35 mouse cellular contexts compared by ENCODE assay signal in the genomic region with DNA sequence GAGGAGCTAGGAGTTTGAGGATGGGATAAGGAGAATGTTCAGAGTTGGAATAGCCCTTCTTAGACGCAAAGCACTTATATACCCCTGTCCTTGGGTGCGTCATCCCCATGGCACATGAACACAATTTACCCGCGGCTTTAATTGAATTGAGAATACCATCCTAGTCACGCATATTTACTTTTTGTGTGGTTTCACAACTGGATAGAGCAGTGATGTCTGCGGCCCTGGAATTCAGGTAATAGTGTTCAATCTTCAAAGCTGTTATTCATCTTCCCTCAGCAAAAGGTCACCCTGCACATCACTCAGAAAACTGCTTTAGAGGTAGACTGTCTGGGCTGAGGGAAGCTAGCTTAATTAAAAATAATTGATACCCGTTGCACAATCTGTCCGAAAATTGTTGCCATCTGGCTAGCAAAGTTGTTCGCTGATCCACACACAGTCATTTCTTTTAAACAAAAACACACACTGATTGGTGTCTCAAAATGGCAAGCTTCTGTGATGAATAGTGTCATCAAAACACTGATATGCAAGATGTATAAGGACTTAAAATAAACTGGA. TPM values are rescaled to one million over a fixed set of nuclear protein-coding genes. Genes with fewer than 3 reads are reported as not detected.
DNase-seq lines count a peak whose midpoint lies in the region; ATAC-seq lines count a peak whose summit lies in the region.
"Had no signal": no experiment of that assay in that cellular context is flagged by ENCODE, and none has a peak within 500 bp of the region (broad histone marks: within the 10 kb centered on the region; RNA-seq: fewer than 3 reads in every experiment).

A gene (minus strand): TSS at position 51 of the 558 bp plus-strand sequence.

- no peaks in the 10 kb centered on the region for H3K9me3 ChIP-seq in embryonic facial prominence, embryonic 11.5 days (replicated peaks; ENCODE audit: control insufficient read depth, low read length)
- H3K9me3 ChIP-seq: heart, embryonic 13.5 days; limb, embryonic 12.5 days; stomach, embryonic 15.5 days had no signal

- H3K36me3 ChIP-seq in embryonic facial prominence, embryonic 11.5 days (replicated peaks; ENCODE audit: control insufficient read depth, insufficient read depth, low read depth, low read length): no peaks in the 10 kb centered on the region
- H3K36me3 ChIP-seq: G1E; heart, embryonic 13.5 days; limb, embryonic 12.5 days; stomach, embryonic 15.5 days had no signal

- H3K27ac ChIP-seq in embryonic facial prominence, embryonic 11.5 days (replicated peaks; ENCODE audit: low read depth, low read length): no peak within 1 kb of the TSS
- H3K27ac ChIP-seq: heart, adult 2 months; heart, embryonic 13.5 days; hindbrain, postnatal 0 days; layer of hippocampus, adult 2 months; limb, embryonic 12.5 days; stomach, embryonic 15.5 days had no signal

- no peak within 1 kb of the TSS for H3K4me2 ChIP-seq in embryonic facial prominence, embryonic 11.5 days (ENCODE audit: low read depth, low read length)
- H3K4me2 ChIP-seq: heart, embryonic 13.5 days; limb, embryonic 12.5 days; liver, embryonic 11.5 days; midbrain, embryonic 11.5 days; stomach, embryonic 15.5 days had no signal

- ATAC-seq in embryonic facial prominence, embryonic 11.5 days (replicated peaks; ENCODE audit: insufficient number of reproducible peaks, low FRiP score, low TSS enrichment, low read depth): no peak
- ATAC-seq: hindbrain, postnatal 0 days; intestine, postnatal 0 days; liver, postnatal 0 days; lung, postnatal 0 days; Patski had no signal

- peak; percentile 13 to 16 for DNase-seq in layer of hippocampus, postnatal 10 days (ENCODE audit: low spot score in 2 of 2)
- no peak for DNase-seq in layer of hippocampus, adult 9-11 months
- DNase-seq in brain, embryonic 18.5 days (ENCODE audit: low read depth, low spot score): peak; percentile 18
- peak; percentile 64 for DNase-seq in embryonic facial prominence, embryonic 11.5 days (ENCODE audit: low spot score)
- DNase-seq in hindlimb bud, embryonic 11.5 days (ENCODE audit: extremely low spot score, low read depth, low spot score): peak; percentile 12
- no peak for DNase-seq in spleen, adult 12 weeks (ENCODE audit: low spot score)
- no peak for DNase-seq in gastrocnemius, postnatal 10 days
- DNase-seq: adrenal gland, adult 2 months; B cell, adult 2 months; cerebellum, adult 9-11 months; gastrocnemius, postnatal 36 days; heart, adult 2 months; heart, postnatal 4 days; kidney, postnatal 25 days; liver, postnatal 0 days; right cerebral cortex, adult 18-20 months; right cerebral cortex, postnatal 4 days; thymus, postnatal 25 days had no signal

- 50% methylated on average over 9 of the region's 9 CpGs for WGBS in embryonic facial prominence, embryonic 11.5 days

- no peak within 1 kb of the TSS for H3K4me3 ChIP-seq in embryonic facial prominence, embryonic 11.5 days (ENCODE audit: low read depth, low read length)
- H3K4me3 ChIP-seq: heart, adult 2 months; heart, embryonic 13.5 days; layer of hippocampus, adult 2 months; limb, embryonic 12.5 days; stomach, embryonic 15.5 days had no signal

- no peaks in the 10 kb centered on the region for H3K27me3 ChIP-seq in embryonic facial prominence, embryonic 11.5 days (ENCODE audit: control insufficient read depth, insufficient read depth, low read length)
- H3K27me3 ChIP-seq: CH12.LX; heart, embryonic 13.5 days; limb, embryonic 12.5 days; stomach, embryonic 15.5 days had no signal

- H3K4me1 ChIP-seq in embryonic facial prominence, embryonic 11.5 days (ENCODE audit: control insufficient read depth, insufficient read depth, low read length): no peaks in the 10 kb centered on the region
- H3K4me1 ChIP-seq: heart, embryonic 13.5 days; limb, embryonic 12.5 days; stomach, embryonic 15.5 days had no signal

- no peak within 1 kb of the TSS for H3K9ac ChIP-seq in embryonic facial prominence, embryonic 11.5 days (replicated peaks; ENCODE audit: low read length)
- H3K9ac ChIP-seq: heart, embryonic 13.5 days; limb, embryonic 12.5 days; liver, postnatal 0 days; stomach, embryonic 15.5 days had no signal

RNA-seq across cellular contexts. Expression of the gene that starts here (rescaled TPM):
- not detected for total RNA-seq in layer of hippocampus, postnatal 10 days (2021)
- not detected in 2 replicates for polyA plus RNA-seq in embryonic facial prominence, embryonic 11.5 days (2014; fragmentation: Nextera tagmentation; extraction: Ambion mirVana)
- not detected for total RNA-seq in gastrocnemius, postnatal 10 days (2021)
- total RNA-seq: adrenal gland, adult 2 months; adrenal gland, postnatal 4 days; CH12.LX; G1E; gastrocnemius, postnatal 36 days; heart, adult 2 months; heart, postnatal 4 days; hindbrain, postnatal 0 days; layer of hippocampus, adult 2 months; left cerebral cortex, postnatal 14 days had no signal
- polyA plus RNA-seq: adrenal gland, adult 2 months; cortical plate, adult 2 months; G1E; heart, adult 2 months; heart, embryonic 13.5 days; hindbrain, postnatal 0 days; intestine, postnatal 0 days; kidney, embryonic 14.5 days; limb, embryonic 12.5 days; liver, embryonic 11.5 days; liver, postnatal 0 days; lung, postnatal 0 days; midbrain, embryonic 11.5 days; neural tube, embryonic 11.5 days; Patski; stomach, embryonic 15.5 days had no signal

Comparison
In these comparisons a context has a peak if more than half of its experiments do, and no peak if none do; other contexts are left out.
1. Peak in DNase-seq in layer of hippocampus, postnatal 10 days; RNA of the gene not detected or under 1 TPM.
2. Peak in DNase-seq in embryonic facial prominence, embryonic 11.5 days; RNA of the gene not detected or under 1 TPM.
3. DNase-seq: peak in brain, embryonic 18.5 days (single experiment) and hindlimb bud, embryonic 11.5 days (single experiment); none in layer of hippocampus, adult 9-11 months (single experiment), spleen, adult 12 weeks (single experiment) and gastrocnemius, postnatal 10 days (single experiment).